Mouse (Mus musculus): Measurements from ENCODE around the gene Mcrs1.

DNA sequence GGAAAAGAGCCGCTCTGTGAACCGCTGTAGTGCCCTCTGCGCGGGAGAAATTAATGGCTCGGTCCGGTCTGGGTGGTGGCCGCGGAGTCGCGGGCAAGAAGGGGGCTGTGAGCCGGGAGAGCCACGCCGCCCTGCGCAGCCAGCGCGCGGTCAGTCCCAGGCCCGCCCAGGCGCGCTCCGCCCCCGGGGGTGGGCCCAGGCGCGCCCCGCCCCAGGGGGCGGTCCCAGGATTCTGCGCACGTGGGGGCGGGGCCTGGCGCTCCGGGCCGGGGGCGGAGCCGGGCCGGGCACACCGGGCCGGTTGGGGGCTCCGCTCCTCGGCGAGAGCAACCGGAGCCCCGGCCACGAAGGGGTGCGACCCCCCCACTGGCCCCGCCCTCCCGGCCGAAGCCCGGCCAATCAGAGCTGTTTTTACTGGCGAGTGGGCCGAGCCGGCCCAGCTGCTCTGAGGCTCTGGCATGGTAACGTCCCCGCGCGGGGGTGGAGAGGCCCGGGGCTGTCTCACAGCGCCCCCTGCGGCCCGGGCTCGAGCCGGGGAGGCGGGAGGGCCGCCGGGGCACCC lies 43.1 kb upstream of the Mcrs1 start, which contains the start of gene Prpf40b:
- no peak for TF ChIP-seq CTCF (IDR thresholded peaks at IDR 0.05; ENCODE audit: borderline replicate concordance, insufficient read depth, low read depth, low read length)
- TF ChIP-seq POLR2A (IDR thresholded peaks at IDR 0.05; ENCODE audit: borderline replicate concordance, insufficient read depth, low read length) = peak; percentile 47; the same call in 1 of the 2 replicates

All from cerebellum, adult 2 months (tissue).